Mouse (Mus musculus) urinary bladder, postnatal 4 days (tissue): ENCODE results near the gene Olfr1113.
"Not testable (repeated sequence)": the region's sequence is repeated elsewhere in the genome, so short reads cannot be mapped to it uniquely, and the experiment has no call there.

Experiments
- DNase-seq, 2 experiments: peaks; one replicate each; pipeline ENCODE4 v3.0.0; 2021 to 2022; ENCODE audit warnings: low spot score in 2 of 2

Gene Olfr1113

GRCm38 (mm10) chr2:87208670-87209069, at the start of gene Olfr1113:
Olfr1113 (plus strand) TSS chr2:87208970.
- no peak for DNase-seq

GRCm38 (mm10) chr2:87167731-87168130, 41.0 kb upstream of the Olfr1113 start:
- not testable (repeated sequence) for DNase-seq

- DNase-seq, result no peak
Measured at GRCm38 (mm10) chr2:87187498-87187897, 21.3 kb upstream of the Olfr1113 start, which contains the start of gene Olfr1112. Olfr1112 (plus strand) TSS chr2:87187798.

GRCm38 (mm10) chr2:87247713-87248112, 38.9 kb downstream of the Olfr1113 start, which contains the start of gene Olfr1115:
Olfr1115 (plus strand) TSS chr2:87248013.
- no peak for DNase-seq
